Mouse (Mus musculus): Measurements from ENCODE around the gene Dnmt3a. TPM values are rescaled to one million over a fixed set of nuclear protein-coding genes. Genes with fewer than 3 reads are reported as not detected.

Dnmt3a gene
- total and polyA plus RNA-seq, 2 experiments from 2014 or later = 72.8 to 91.4 TPM

GRCm38 (mm10) chr12:3777682-3778081, 28.1 kb upstream of the Dnmt3a start:
- H3K27me3 ChIP-seq (ENCODE audit: insufficient read depth, low read length) = no peaks in the 10 kb centered on the region
- ATAC-seq (no peak), DNase-seq (no peak)
- H3K4me2 ChIP-seq (ENCODE audit: low read depth) = no peak overlapping the region
- 96% methylated on average over 5 of the region's 5 CpGs for WGBS
- no peak overlapping the region for H3K27ac ChIP-seq (ENCODE audit: low read depth, low read length)
- no peak overlapping the region for H3K9ac ChIP-seq
- H3K4me3 ChIP-seq (ENCODE audit: low read depth, low read length) = no peak overlapping the region
- peaks cover 9% of the 10 kb centered on the region; the same call in 1 of the 2 replicates for H3K36me3 ChIP-seq (ENCODE audit: insufficient read depth)
- no peak for TF ChIP-seq CTCF (IDR thresholded peaks at IDR 0.05; ENCODE audit: low read depth)
- H3K9me3 ChIP-seq (ENCODE audit: low read length) = no peaks in the 10 kb centered on the region
- peaks cover 7% of the 10 kb centered on the region; the same call in 1 of the 2 replicates for H3K4me1 ChIP-seq (ENCODE audit: insufficient read depth)

GRCm38 (mm10) chr12:3778286-3778685, 27.5 kb upstream of the Dnmt3a start:
- peaks cover 13% of the 10 kb centered on the region; the same call in 1 of the 2 replicates for H3K4me1 ChIP-seq (ENCODE audit: insufficient read depth)
- no peak overlapping the region for H3K4me2 ChIP-seq (ENCODE audit: low read depth)
- H3K9ac ChIP-seq = no peak overlapping the region
- 85% methylated on average over 6 of the region's 6 CpGs for WGBS
- H3K9me3 ChIP-seq (ENCODE audit: low read length) = no peaks in the 10 kb centered on the region
- no peak overlapping the region for H3K27ac ChIP-seq (ENCODE audit: low read depth, low read length)
- 0 out of 2 replicates have a peak, but pooled peaks cover 5% of the 10 kb centered on the region for H3K36me3 ChIP-seq (ENCODE audit: insufficient read depth)
- DNase-seq (no peak), ATAC-seq (no peak)
- no peak overlapping the region for H3K4me3 ChIP-seq (ENCODE audit: low read depth, low read length)
- H3K27me3 ChIP-seq (ENCODE audit: insufficient read depth, low read length) = no peaks in the 10 kb centered on the region
- no peak for TF ChIP-seq CTCF (IDR thresholded peaks at IDR 0.05; ENCODE audit: low read depth)

- no peaks in the 10 kb centered on the region for H3K36me3 ChIP-seq (ENCODE audit: insufficient read depth)
- no peak overlapping the region for H3K9ac ChIP-seq
- DNase-seq (no peak), ATAC-seq (no peak)
- no peak overlapping the region for H3K4me3 ChIP-seq (ENCODE audit: low read depth, low read length)
- no peak overlapping the region for H3K4me2 ChIP-seq (ENCODE audit: low read depth)
- no peak for TF ChIP-seq CTCF (IDR thresholded peaks at IDR 0.05; ENCODE audit: low read depth)
- H3K9me3 ChIP-seq (ENCODE audit: low read length) = no peaks in the 10 kb centered on the region
- no peaks in the 10 kb centered on the region for H3K27me3 ChIP-seq (ENCODE audit: insufficient read depth, low read length)
- WGBS = 82% methylated on average over 2 of the region's 2 CpGs
- peaks cover 16% of the 10 kb centered on the region; the same call in 1 of the 2 replicates for H3K4me1 ChIP-seq (ENCODE audit: insufficient read depth)
- no peak overlapping the region for H3K27ac ChIP-seq (ENCODE audit: low read depth, low read length)
These were observed 26.2 kb upstream of the Dnmt3a start for GRCm38 (mm10) chr12:3779639-3780038.

- no peak for DNase-seq
- no peaks in the 10 kb centered on the region for H3K9me3 ChIP-seq (ENCODE audit: low read length)
- WGBS = 24% methylated on average over 8 of the region's 8 CpGs
These were observed 25.4 kb upstream of the Dnmt3a start for GRCm38 (mm10) chr12:3780405-3780891.

DNA sequence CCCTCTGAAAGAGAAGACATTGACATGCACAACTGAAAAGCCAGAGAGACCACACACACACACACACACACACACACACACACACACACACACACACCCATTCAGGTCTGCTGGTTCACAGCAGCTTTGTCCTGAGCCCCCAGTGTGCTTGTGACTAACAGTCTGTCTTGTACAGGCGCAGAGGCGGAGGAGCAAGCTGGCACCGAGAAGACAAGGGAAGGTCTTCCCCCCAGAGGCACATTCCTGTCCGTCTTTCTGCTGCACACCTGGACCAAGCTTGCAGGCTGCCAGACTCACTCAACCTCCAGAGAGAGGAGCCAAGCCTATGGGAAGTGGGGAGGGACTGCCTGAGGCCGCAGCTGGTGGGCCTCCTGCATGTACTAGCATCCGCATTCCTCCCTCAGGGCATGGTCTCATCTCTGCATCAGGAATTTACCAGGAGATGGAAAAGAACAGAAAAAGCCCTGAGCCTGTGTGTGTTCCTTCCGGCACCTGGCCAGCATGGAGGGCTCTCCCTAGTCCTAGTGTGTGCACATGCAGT, 24.8 kb upstream of the Dnmt3a start:
- Histone ChIP-seq H3K36me3 (ENCODE audit: insufficient read depth) (no peaks in the 10 kb centered on the region), H3K4me2 (ENCODE audit: low read depth) (no peak overlapping the region), H3K27me3 (ENCODE audit: insufficient read depth, low read length) (no peaks in the 10 kb centered on the region), H3K9me3 (ENCODE audit: low read length) (no peaks in the 10 kb centered on the region), H3K4me1 (ENCODE audit: insufficient read depth) (peaks cover 16% of the 10 kb centered on the region; the same call in 1 of the 2 replicates), H3K4me3 (ENCODE audit: low read depth, low read length) (no peak overlapping the region), H3K27ac (ENCODE audit: low read depth, low read length) (peak overlapping the region; percentile 60), H3K9ac (no peak overlapping the region)
- DNase-seq = peak; percentile 28
- peak; percentile 19 for ATAC-seq
- TF ChIP-seq CTCF (IDR thresholded peaks at IDR 0.05; ENCODE audit: low read depth) = no peak
- 37% methylated on average over 7 of the region's 7 CpGs for WGBS

More at GRCm38 (mm10) chr12:3780405-3780891, 25.4 kb upstream of the Dnmt3a start:
- no peaks in the 10 kb centered on the region for H3K27me3 ChIP-seq (ENCODE audit: insufficient read depth, low read length)
- TF ChIP-seq CTCF (IDR thresholded peaks at IDR 0.05; ENCODE audit: low read depth) = no peak
- H3K4me2 ChIP-seq (ENCODE audit: low read depth) = no peak overlapping the region
- H3K36me3 ChIP-seq (ENCODE audit: insufficient read depth) = no peaks in the 10 kb centered on the region
- no peak overlapping the region for H3K4me3 ChIP-seq (ENCODE audit: low read depth, low read length)
- peaks cover 16% of the 10 kb centered on the region; the same call in 1 of the 2 replicates for H3K4me1 ChIP-seq (ENCODE audit: insufficient read depth)
- H3K27ac ChIP-seq (ENCODE audit: low read depth, low read length) = peak overlapping the region; percentile 60
- H3K9ac ChIP-seq = no peak overlapping the region
- ATAC-seq = peak; percentile 55

- Histone ChIP-seq H3K4me1 (ENCODE audit: insufficient read depth) (peaks cover 16% of the 10 kb centered on the region; the same call in 1 of the 2 replicates), H3K9ac (no peak overlapping the region), H3K27ac (ENCODE audit: low read depth, low read length) (peak overlapping the region; percentile 60), H3K27me3 (ENCODE audit: insufficient read depth, low read length) (no peaks in the 10 kb centered on the region), H3K4me3 (ENCODE audit: low read depth, low read length) (no peak overlapping the region), H3K9me3 (ENCODE audit: low read length) (no peaks in the 10 kb centered on the region), H3K4me2 (ENCODE audit: low read depth) (no peak overlapping the region), H3K36me3 (ENCODE audit: insufficient read depth) (no peaks in the 10 kb centered on the region)
- TF ChIP-seq CTCF (IDR thresholded peaks at IDR 0.05; ENCODE audit: low read depth) = peak; percentile 92
- WGBS = 15% methylated on average over 8 of the region's 8 CpGs
- ATAC-seq = peak; percentile 75
- peak; percentile 77 for DNase-seq
These were observed 24.3 kb upstream of the Dnmt3a start for GRCm38 (mm10) chr12:3781482-3781881.

DNA sequence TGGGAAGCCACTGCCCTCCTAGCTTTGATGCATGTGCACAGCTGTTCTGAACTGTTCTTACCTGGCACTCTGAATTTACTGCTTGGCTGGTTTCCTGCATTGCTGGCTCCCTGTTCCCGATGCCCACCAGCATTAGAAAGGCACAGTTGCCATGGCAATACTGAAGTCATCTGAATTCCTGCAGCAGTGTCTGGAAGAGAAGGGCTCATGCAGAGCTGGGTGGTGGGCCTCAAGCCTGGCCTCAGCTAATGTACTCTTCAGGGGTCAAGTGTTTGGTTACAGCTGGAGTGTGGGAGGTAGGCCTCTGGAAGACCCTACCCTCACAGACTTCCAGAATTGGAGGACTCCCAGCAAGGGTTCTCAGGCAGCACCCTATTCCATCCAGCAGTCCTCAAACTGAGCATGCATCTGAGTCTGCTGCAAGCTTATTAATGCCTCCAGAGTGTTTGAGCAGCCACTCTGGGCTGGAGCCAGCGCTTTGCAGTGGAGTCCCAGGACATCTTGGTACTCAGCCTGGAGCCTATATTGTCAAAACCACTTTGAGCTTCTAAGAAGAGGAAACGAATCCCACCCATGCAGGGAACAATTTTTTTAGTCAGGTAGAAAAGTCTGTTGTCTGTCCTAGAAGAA, 22.5 kb upstream of the Dnmt3a start:
- TF ChIP-seq CTCF (IDR thresholded peaks at IDR 0.05; ENCODE audit: low read depth) = no peak
- H3K36me3 ChIP-seq (ENCODE audit: insufficient read depth) = no peaks in the 10 kb centered on the region
- H3K4me2 ChIP-seq (ENCODE audit: low read depth) = no peak overlapping the region
- ATAC-seq (peak; percentile 40; the same call in 1 of the 2 replicates), DNase-seq (peak; percentile 62)
- peaks cover 16% of the 10 kb centered on the region; the same call in 1 of the 2 replicates for H3K4me1 ChIP-seq (ENCODE audit: insufficient read depth)
- H3K9ac ChIP-seq = no peak overlapping the region
- no peaks in the 10 kb centered on the region for H3K27me3 ChIP-seq (ENCODE audit: insufficient read depth, low read length)
- H3K27ac ChIP-seq (ENCODE audit: low read depth, low read length) = peak overlapping the region; percentile 73
- H3K9me3 ChIP-seq (ENCODE audit: low read length) = no peaks in the 10 kb centered on the region
- no peak overlapping the region for H3K4me3 ChIP-seq (ENCODE audit: low read depth, low read length)
- 30% methylated on average over 3 of the region's 3 CpGs for WGBS
